Mouse (Mus musculus): ENCODE measurements around the gene Baiap2l1.
"Not testable (repeated sequence)": the region's sequence is repeated elsewhere in the genome, so short reads cannot be mapped to it uniquely, and the experiment has no call there.

The Baiap2l1 gene

GRCm38 (mm10) chr5:144351185-144351584, 6.7 kb downstream of the Baiap2l1 start:
- no peak for DNase-seq (ENCODE audit: low spot score)

GRCm38 (mm10) chr5:144344592-144344991, 13.3 kb downstream of the Baiap2l1 start:
- no peak for DNase-seq (ENCODE audit: low spot score)

GRCm38 (mm10) chr5:144341085-144341484, 16.8 kb downstream of the Baiap2l1 start:
- no peak for DNase-seq (ENCODE audit: low spot score)

- no peak for DNase-seq (ENCODE audit: low spot score)
Measured at GRCm38 (mm10) chr5:144338787-144339186, 19.1 kb downstream of the Baiap2l1 start.

- DNase-seq (ENCODE audit: low spot score): not testable (repeated sequence)
Measured at GRCm38 (mm10) chr5:144335357-144335756, 22.6 kb downstream of the Baiap2l1 start.

GRCm38 (mm10) chr5:144334010-144334409, 23.9 kb downstream of the Baiap2l1 start:
- no peak for DNase-seq (ENCODE audit: low spot score)

- no peak for DNase-seq (ENCODE audit: low spot score)
Measured at GRCm38 (mm10) chr5:144322717-144323116, 35.2 kb downstream of the Baiap2l1 start.

GRCm38 (mm10) chr5:144321681-144322080, 36.2 kb downstream of the Baiap2l1 start:
- no peak for DNase-seq (ENCODE audit: low spot score)

- no peak for DNase-seq (ENCODE audit: low spot score)
Measured at GRCm38 (mm10) chr5:144318286-144318685, 39.6 kb downstream of the Baiap2l1 start.

GRCm38 (mm10) chr5:144317426-144317825, 40.5 kb downstream of the Baiap2l1 start:
- no peak for DNase-seq (ENCODE audit: low spot score)

- DNase-seq (ENCODE audit: low spot score): no peak
Measured at GRCm38 (mm10) chr5:144316442-144316841, 41.5 kb downstream of the Baiap2l1 start.

- no peak for DNase-seq (ENCODE audit: low spot score)
Measured at GRCm38 (mm10) chr5:144314731-144315494, 43.0 kb downstream of the Baiap2l1 start.

GRCm38 (mm10) chr5:144313335-144313734, 44.6 kb downstream of the Baiap2l1 start:
- DNase-seq (ENCODE audit: low spot score): no peak

GRCm38 (mm10) chr5:144312183-144312582, 45.7 kb downstream of the Baiap2l1 start:
- no peak for DNase-seq (ENCODE audit: low spot score)

- no peak for DNase-seq (ENCODE audit: low spot score)
Measured at GRCm38 (mm10) chr5:144308929-144309328, 49.0 kb downstream of the Baiap2l1 start.

GRCm38 (mm10) chr5:144303071-144303470, 54.8 kb downstream of the Baiap2l1 start:
- DNase-seq (ENCODE audit: low spot score): no peak

- no peak for DNase-seq (ENCODE audit: low spot score)
Measured at GRCm38 (mm10) chr5:144296090-144296604, 61.8 kb downstream of the Baiap2l1 start.

- no peak for DNase-seq (ENCODE audit: low spot score)
Measured at GRCm38 (mm10) chr5:144295357-144295756, 62.6 kb downstream of the Baiap2l1 start.

- DNase-seq (ENCODE audit: low spot score): no peak
Measured at GRCm38 (mm10) chr5:144294908-144295307, 63.0 kb downstream of the Baiap2l1 start.

- DNase-seq (ENCODE audit: low spot score): no peak
Measured at GRCm38 (mm10) chr5:144289769-144290440, 68.0 kb downstream of the Baiap2l1 start.

- DNase-seq (ENCODE audit: low spot score): no peak
Measured at GRCm38 (mm10) chr5:144288391-144288790, 69.5 kb downstream of the Baiap2l1 start.

- no peak for DNase-seq (ENCODE audit: low spot score)
Measured at GRCm38 (mm10) chr5:144287267-144287820, 70.6 kb downstream of the Baiap2l1 start.
